Mouse (Mus musculus): Measurements from ENCODE around the gene Olfr1472.

DNA sequence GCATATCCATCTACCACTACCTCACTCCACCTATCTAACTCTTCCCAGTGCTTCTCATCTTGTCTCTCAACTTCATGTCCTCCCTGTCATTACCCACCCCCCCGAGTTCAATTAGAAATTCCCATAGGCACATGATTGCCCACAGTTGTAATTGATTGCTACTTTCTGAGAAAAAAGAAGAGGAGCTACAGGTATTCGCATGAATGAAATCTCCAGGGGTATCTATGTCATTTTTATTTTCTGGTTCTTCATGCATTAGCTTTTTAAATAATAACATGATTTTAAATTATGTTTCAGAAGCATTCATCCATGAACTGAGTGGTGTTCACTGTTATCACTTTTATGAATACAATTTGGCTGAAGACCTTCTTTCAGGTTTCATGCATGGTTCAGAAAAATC lies 48.3 kb downstream of the Olfr1472 start, which contains the start of gene Olfr1469:
- TF ChIP-seq CTCF (IDR thresholded peaks at IDR 0.05; ENCODE audit: control insufficient read depth, insufficient read depth, insufficient replicate concordance, low read depth, low read length) (no peak), POLR2A (IDR thresholded peaks at IDR 0.05; ENCODE audit: control insufficient read depth, low read depth, low read length) (no peak)
